Mouse (Mus musculus): ENCODE data around the gene Ppef2. TPM values are rescaled to one million over a fixed set of nuclear protein-coding genes. Genes with fewer than 3 reads are reported as not detected.

The Ppef2 gene
- polyA plus RNA-seq, 1 experiment from 2014 or later: 0.99 TPM

Other genes with a start within 250 kb of the Ppef2 start
- 11.1 and 15.3 TPM in 2 replicates for gene Cdkl2, start 212.4 kb downstream of the Ppef2 start, polyA plus RNA-seq (2014; fragmentation: Nextera tagmentation; extraction: Ambion mirVana)
- 406 and 408 TPM in 2 replicates for gene G3bp2, start 172.6 kb downstream of the Ppef2 start, polyA plus RNA-seq (2014; fragmentation: Nextera tagmentation; extraction: Ambion mirVana)
- 31.7 and 36.3 TPM in 2 replicates for gene Uso1, start 118.3 kb downstream of the Ppef2 start, polyA plus RNA-seq (2014; fragmentation: Nextera tagmentation; extraction: Ambion mirVana)
- not detected in 2 replicates for gene U90926, start 40.9 kb downstream of the Ppef2 start, polyA plus RNA-seq (2014; fragmentation: Nextera tagmentation; extraction: Ambion mirVana)
- gene Naaa, start 21.9 kb upstream of the Ppef2 start, polyA plus RNA-seq (2014; fragmentation: Nextera tagmentation; extraction: Ambion mirVana): 23.1 and 23.9 TPM in 2 replicates
- gene Sdad1, start 54.2 kb upstream of the Ppef2 start, polyA plus RNA-seq (2014; fragmentation: Nextera tagmentation; extraction: Ambion mirVana): 30.2 and 37.4 TPM in 2 replicates
- gene Cxcl9, start 71.8 kb upstream of the Ppef2 start, polyA plus RNA-seq (2014; fragmentation: Nextera tagmentation; extraction: Ambion mirVana): not detected in 2 replicates
- gene Art3, start 75.5 kb upstream of the Ppef2 start, polyA plus RNA-seq (2014; fragmentation: Nextera tagmentation; extraction: Ambion mirVana): 6.0 and 11.9 TPM in 2 replicates
- gene Cxcl10, start 92.6 kb upstream of the Ppef2 start, polyA plus RNA-seq (2014; fragmentation: Nextera tagmentation; extraction: Ambion mirVana): not detected in 2 replicates
- 52.7 and 53.7 TPM in 2 replicates for gene Nup54, start 178.9 kb upstream of the Ppef2 start, polyA plus RNA-seq (2014; fragmentation: Nextera tagmentation; extraction: Ambion mirVana)